Mouse (Mus musculus) mature B cell (primary cell): Measurements from ENCODE around the gene Usp9x.

Experiments
- in situ Hi-C: fragments of 300-500 bp; cut with MboI; formaldehyde crosslinking; loops from 2 replicates; pipeline ENCODE4 v1.14.3; 2019

The Usp9x gene

DNA sequence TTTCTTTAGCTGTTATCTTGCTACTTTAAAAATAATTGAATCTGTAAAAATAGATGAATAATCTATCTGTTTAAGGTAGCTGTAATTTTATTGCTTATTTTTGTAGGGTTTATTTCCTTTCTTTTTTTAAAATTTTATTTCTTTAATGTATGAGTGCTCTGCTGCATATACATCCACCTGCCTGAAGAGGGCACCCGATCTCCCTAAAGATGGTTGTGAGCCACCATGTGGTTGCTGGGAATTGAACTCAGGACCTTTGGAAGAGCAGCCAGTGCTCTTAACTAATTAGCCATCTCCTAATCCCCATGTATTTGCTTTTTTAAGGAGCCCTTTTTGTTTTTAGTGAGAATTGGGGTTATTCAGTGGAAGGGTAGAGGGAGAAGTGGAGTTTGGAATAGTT, 14.3 kb downstream of the Usp9x start:
- in situ Hi-C loops, result no loop called here

- in situ Hi-C loops, result no loop called here
Observed at GRCm38 (mm10) chrX:13096985-13097384, 25.7 kb downstream of the Usp9x start.

DNA sequence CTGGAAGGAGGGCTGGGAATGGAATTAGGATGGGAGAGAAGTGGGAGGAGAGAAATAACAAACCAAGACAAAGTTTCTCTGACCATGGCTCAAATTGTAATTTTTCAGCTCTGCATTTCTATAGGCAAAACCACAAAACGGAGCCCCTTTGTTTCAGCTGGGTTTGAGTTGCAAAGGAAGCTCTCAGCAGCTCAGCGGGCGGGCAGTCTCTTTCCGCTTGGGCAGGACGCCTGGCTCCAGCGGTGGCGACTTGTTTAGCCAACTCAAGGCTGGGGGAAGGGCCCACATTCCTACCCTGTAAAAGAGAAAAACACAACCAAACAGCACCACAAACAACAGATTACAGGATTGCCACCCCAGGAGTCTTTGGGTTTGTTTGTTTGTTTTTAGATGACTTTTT, 135.2 kb downstream of the Usp9x start:
- in situ Hi-C loops, result no loop called here

DNA sequence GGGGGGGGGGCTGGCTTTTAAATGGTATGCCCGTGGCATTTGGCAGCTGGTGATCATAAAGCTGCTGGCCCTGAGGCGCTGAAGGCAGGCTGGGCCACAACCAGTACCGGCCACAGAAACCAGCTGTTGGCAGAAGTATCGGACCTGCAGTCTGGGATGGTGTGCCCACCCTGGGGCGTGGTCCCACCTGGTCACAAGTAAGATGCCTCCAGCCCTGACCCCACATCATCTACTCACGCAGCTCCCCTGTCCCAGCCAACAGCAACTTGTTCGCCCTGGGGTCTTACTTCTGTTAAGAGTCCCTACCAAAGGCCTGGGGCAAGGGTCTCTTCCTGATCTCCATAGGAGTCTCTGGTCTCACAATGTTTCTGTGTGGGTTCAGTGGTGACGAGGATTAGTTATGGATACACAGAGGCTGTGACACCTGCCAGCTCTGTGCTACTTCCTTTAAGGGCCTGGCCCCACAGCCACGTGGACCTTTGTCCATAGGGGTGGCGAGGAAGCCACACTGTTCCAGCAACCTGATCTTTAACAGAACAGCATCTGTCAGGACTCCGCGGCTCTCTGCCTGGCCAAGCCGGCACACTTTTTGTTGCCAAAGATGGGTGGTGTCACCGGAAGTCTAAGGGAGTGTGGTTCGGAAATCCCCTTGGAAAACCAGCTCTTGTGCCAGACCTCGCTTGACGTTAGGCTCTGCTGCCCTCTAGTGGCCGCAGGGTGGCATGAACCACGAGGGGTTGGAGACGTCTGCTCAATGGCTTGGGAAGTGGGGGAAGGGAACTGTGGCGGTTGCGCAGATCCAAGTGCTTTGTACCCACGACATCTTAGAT, 136.4 kb downstream of the Usp9x start:
- in situ Hi-C loops, result no loop called here

DNA sequence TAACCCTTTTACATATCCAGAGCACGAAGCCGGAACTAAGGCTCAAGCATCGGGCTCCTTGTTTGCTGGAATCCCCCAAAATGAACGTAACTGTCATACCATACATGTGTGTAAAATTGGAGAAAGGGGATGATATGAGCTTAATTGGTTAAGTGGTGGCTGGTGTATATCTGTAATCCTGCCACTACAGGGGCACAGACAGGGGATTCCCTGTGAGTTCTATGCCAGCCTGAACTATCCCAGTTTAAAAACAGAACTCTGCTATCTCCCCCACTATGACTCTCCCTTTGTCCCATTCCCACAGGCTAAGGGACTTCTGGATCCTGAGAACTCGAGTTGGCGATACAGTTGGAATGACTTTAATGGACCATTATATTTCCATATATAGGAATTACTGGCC, 137.1 kb downstream of the Usp9x start:
- in situ Hi-C loops, result no loop called here

DNA sequence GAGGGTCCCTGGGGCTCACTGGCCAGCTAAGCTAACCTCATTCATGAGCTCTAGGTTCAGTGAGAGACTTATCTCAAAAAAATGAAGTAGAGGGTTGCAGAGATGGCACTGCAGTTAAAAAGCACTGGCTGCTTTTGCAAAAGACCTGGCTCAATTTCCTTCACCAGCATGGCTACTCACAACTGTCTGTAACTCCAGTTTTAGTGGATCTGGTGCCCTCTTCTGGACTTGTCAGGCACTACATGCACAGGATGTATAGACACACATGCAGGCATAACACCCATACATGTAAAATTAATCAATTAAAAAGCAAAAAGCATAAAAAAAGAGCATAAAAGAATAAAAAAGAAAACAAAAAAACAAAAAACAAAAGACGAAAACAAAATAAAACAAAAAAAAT, 143.0 kb downstream of the Usp9x start:
- in situ Hi-C loops, result no loop called here
